Mouse (Mus musculus) liver (tissue): Measurements from ENCODE around the gene Sipa1l1.

Source experiments
- DNase-seq: peaks from one replicate; pipeline ENCODE4 v3.0.0-alpha.2; 2020; ENCODE audit warnings: mixed read lengths

The Sipa1l1 gene

DNA sequence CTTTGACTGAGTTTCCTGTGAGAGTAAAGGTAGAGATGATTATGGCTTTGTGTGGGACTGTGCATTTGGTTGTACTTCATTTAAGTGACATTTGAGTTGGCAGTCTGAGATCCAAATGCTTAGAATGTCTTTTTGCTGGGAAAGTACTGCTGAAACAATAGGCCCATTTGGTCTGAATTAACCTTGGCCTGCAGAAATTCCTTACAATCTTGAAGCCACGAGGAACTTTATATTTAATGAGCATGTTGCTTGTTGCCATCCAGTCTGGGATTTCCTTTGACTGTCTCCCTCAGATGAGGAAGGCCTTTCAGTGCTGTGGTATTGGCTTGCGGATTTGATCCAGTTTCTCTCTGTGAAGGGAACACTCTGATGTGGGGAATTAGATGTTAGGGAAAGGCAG lies 43.9 kb downstream of the Sipa1l1 start:
- DNase-seq: no peak

DNA sequence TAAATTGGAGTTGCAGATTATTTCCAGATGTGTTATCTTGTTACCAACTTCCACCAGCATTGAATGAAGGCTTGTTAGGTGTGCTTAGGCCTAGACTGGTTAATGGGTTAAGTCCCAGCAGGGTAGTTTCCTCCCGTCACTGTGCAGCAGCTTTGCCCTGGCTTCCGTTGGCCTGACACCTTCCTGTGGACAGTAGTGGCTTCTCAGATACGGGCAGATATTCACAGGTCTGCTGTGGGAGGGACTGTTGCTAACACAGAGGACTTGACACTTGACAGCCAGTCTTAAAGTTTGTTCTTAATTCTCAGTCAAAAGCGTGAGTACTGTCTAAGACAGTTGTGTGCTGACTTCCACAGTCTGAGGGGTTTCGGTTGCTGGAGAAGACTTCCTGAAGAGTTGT lies 45.8 kb downstream of the Sipa1l1 start:
- no peak for DNase-seq

DNA sequence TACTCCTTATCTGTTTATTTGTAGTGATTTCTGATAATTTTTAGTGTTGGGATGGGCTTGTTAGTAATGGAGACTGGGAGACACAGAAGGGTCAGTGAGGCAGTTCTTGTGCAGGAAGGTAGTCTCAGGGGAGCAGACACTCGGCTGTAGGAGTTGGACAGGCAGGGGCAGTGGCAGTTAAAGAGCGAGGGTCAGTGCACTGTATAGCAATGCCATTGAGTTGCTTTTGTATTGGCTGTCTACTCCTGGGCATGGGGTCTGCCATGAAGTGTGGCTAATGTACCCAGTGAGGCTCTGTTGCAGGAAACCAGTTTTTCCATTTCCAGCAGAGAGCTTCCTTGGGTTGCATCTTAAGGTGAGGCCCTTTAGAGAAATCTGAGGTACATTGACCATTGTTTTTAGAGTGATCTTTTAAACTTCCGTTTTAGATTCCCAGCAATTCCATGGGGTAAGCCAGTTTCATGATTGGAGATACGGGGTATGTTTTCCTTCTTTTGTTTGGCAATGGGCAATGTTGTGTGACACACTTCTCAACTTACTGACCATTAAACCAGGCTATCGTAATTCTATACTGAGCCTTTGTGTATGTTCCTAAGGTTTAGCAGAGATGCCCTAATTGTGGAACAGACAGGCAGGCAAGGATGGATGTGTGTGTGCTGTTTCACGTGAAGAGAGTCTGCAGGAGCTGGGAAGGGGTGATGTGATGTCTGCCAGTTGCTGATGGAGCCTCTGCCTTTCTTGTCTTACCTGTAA lies 47.9 kb downstream of the Sipa1l1 start:
- DNase-seq: no peak

DNA sequence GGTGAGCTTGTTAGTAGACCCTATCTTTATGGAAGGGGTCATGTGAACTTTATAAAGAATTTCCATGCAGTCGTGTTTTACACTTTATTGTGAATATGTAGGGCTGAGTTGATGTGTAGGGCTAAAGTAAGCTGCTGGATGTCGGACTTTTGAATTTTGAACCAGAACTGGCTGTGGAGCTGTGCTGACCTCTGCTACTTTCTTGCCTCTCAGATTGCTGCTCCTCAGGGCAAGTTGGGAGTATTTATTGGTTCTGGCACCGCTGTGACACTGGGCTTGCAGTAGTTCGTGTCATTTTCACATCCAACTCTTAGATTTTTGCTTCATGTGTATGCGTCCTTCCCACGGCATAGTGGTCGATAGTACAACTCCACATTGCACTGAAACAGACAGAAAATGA lies 49.1 kb downstream of the Sipa1l1 start:
- no peak for DNase-seq

DNA sequence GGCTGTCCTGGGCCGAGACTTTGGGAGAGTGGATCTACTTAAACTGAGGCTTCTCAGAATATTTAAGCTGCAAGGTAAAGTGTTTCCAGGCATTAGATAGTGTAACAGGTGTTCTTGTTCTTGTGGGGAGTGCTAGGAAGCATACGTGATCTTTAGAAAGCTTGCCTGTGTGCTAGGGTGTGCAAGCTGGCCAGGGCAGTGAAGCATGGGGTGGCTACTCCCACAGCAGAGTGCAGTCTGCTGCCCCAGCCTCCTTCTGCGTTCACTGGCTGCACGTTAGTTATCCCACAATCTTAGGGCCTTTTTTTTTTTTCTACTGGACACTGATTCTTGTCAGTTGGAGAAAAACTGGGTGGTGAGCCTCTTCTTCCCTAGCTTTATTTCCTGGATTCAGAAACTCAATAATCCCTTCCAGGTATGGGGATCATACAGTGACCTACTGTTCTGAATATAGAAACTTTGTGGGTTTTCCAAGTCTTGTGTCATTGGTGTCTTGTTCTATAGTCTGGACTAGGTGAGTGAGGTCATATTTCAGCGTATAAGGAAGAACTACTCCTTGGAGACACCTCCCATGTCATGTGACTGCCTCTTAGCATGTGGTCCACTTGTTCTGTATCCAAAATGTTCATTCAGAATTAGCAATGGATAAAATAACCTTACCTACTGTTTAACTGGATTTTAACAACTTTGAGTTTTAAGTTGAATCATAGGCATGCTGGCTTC lies 51.4 kb downstream of the Sipa1l1 start:
- no peak for DNase-seq

DNA sequence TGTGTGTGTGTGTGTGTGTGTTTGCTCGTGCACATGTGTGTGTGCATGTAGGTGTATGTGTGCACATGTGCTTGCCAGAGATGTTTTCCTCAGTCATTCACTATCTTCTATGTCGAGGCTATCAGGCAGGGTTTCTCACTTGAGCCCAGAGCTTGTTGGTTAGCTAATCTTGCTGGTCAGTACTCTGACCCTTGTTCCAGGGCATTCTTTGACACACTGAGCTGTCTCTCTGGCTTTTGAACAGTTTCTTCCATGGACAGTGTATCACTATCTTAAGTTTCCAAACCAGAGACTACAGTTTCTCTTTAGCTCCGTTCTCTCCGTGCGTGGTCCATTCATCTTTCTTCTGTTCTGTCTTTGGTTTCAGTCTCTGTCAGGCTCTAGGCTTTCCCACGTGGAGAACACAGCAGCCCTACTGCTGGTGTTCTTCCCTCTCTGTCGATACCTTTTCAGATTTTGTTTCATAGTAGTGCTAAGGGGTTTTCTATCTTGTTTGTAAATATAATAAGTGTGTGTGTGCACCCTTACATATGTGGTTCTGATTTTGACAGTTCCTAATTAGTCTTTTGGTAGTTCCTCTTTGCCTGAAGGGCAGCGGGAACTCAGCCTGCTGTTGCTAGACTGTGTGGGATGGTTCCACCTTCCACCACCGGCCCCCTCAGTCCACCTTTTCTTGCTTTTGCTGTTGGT lies 54.2 kb downstream of the Sipa1l1 start:
- no peak for DNase-seq

DNA sequence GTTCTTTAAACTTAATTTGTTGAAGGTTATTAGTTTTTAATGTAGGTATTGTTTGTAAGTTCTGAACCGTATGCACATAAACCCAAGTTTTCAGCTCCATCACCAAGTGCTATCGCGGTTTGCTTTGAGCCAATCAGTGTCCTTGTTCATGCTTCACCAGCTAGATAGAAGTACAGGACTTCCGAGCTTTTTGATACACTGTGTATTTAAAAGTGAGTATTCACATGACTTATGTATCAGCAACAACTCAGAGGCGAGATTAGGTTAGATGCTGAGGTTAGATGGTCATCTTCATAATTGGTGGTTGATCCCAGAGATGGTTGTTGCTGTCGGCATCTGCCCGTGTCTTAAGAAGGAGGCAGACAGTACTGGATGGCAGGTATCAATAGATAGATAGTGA lies 55.7 kb downstream of the Sipa1l1 start:
- DNase-seq: no peak

DNA sequence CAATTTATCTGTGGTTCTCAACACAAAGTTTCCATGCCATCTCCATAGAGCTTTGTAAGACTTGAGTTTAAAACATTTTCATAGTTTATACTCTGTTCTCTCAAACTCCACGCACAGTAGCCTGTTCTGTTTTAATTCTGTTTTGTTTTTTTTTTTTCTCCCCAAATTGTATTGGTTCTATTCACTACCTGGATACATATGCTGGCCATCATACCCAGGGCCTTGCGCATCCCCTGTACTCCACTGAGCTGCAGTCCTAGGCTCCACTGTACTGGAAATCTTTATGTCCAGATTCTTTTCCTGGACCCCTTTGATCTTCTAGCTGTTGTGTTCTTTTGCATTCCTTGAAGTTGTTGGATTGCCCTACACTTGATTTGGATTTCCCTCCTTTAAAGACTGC lies 56.2 kb downstream of the Sipa1l1 start:
- DNase-seq: no peak

DNA sequence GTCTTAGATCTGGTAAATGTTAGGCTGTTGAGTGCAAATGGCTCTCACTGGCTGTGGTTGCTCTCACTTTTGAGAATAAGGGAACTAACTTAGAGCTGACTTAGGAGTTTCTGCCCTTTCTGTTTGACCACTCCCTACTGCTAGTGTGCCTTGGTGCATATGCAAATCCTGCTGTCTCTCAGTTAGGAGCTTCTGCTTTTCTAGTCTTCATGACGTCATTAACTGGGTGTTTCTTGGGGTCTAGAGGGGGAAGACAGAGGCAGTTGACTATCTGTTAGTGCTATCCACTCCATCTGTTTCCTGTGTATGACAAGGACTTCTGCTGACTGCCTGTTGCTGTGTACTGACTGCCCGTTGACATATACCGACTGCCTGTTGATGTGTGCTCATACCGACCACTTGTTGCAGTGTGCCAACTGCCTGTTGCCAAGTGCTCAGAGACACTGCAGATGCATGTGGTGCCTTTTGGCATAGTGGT lies 56.7 kb downstream of the Sipa1l1 start:
- DNase-seq: no peak

DNA sequence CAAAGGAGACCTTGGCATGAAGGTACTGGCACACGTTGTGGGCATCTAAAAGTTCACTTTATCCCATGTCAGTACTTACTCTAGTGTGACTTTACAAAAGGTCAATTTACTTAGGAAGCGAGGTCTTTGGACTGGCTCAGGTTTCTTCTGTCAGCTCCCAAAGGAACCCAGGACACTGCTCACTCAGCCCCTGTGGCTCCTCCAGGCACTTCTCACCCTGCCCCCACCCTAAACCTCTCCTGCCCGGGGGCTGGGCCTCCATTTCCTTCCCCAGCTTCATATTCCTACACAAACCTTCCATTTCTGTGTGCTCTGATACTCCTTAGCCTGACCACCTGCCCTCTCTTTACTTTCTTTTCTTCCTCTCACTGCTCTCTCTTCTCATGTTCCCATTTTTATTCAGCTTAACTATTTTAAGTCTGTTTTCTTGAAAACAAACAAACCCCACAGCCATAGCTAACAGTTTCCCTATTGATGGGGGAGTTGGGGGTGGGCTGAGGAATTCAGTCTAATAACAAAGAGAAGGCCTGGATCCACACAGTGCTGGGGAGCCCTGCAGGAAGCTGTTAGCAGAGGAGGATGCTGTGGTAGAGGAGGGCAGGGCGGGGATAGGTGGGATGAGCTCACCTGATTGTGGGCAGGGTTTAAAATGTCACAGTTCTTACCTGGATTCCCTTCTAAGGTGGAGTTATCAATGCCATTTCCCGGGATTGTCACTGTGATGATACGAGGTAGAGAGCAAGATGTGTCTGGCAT lies 57.4 kb downstream of the Sipa1l1 start:
- no peak for DNase-seq

DNA sequence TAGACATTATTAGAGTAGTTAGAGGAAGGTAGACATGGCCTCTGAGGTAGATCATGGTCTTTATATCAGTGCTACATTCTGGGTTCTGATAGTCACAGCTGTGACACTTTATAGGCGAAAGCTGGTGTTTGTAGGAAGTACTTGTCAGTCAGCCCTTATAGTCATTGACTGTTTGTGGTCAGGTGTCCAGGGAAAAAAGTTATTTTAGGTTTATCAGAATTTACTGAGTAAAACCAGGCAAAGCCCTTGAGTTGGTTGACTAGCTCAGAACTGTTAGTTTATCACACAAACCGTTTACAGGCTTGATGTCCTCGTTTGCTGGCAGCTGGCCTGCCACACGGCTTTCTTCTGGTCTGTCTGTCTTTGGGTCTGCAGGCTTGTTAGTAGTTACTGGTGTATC lies 61.0 kb downstream of the Sipa1l1 start:
- no peak for DNase-seq

DNA sequence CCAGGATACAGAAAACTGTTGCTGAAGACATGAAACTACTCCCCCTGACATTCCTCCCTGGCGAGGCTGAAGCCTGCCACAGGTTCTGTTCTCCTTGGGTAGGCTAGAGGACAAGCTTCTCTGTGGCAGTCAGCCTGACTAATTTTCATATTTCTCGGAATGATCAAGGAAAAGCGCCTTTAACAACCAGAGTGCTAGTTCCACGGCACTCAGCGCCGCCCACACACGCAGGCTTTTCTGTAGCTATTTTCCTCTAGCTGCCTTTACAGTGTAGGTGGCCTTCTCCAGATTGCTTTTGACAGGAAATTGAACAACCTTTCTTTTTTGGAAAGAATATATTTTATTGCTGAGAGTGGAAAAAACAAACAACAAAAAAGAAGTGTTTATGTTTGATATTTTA lies 62.1 kb downstream of the Sipa1l1 start:
- no peak for DNase-seq

DNA sequence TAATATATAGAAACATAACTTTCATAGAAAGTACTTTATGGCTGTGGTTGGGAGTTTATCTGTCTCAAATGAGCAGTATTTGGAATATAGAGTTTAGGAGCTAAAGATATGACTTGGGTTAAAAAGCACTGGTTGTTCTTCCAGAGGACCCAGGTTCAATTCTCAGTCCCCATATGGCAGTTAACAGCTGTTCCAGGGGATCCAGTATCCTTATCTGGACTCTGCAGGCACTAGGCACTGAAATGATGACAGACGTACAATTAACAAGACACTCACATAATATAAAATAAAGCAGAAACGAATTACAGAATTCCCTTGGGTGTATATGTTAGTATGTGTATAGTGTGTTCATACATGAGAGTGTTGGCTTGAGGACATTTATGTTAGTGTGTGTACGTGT lies 64.1 kb downstream of the Sipa1l1 start:
- no peak for DNase-seq

DNA sequence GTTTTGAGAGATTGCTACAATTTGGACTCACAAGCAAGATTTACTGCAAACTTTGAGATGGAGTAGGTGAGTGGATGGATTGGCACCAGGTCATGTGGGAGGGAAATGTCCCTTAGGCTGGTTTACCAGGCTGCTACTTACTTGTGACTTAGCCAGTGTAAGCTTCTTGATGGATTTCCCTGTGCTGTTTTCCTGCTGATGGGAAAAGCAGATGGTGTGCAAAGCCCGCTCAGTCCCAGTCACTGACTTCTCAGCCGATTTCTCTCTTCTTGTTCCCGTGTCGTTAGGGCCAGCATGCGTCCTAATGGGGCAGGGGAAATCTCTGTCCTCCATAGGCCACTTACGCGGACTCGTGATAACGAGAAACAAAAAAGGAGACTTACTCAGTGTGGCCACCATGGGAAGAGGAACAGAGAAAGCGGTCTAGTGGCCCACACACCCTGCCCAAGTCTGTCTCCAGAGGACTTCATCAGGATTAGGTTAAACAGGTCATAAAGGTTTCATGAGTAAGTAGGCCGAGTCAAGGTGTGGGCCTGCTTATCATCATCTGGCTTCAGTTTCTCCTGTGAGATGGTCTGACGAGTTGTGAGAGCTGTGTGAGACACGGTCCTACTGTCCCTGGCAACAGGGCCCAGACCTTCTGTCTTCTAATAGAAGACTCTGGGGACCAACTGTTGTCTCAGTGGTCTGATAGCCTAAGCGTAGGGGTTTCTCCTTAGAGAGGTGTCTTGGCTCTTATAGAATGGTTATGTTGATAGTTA lies 65.5 kb downstream of the Sipa1l1 start:
- no peak for DNase-seq

DNA sequence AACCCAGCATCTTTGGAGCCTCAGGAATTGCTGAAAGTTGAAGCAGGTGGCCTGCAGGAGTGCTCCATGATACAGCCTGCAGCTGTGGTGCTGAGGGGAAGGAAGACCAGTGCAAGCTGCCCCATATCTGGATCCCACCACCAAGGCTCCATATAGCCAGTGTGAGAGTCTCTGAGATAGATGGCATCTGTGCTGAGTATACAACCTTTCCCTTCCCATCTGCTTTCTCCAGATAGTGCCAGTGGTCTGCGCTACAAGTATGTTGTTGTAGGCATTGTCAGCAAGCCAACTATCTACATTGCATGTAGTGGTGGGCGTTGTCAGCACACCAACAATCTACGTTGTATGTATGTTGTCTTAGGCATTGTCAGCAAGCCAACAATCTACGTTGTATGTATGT lies 68.0 kb downstream of the Sipa1l1 start:
- DNase-seq: peak; percentile 27

DNA sequence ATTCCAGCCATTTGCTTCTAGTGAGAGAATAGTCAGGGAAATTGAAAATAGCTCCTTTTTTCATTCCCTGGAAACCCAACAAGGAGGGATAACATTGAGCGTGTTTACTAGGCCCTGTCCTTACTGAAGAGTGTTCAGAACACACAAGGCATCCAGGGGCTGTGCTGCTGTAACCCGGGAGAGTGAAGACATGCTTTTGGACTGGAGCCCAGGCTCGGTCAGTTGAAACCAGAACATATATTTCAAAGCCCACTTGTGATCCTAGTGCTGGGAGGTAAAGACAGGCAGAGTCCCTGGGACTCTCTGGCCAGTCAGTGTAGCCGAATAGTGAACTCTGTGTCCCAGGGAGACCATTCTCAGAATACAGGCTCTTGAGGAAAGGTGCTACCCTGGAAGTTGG lies 68.8 kb downstream of the Sipa1l1 start:
- no peak for DNase-seq

DNA sequence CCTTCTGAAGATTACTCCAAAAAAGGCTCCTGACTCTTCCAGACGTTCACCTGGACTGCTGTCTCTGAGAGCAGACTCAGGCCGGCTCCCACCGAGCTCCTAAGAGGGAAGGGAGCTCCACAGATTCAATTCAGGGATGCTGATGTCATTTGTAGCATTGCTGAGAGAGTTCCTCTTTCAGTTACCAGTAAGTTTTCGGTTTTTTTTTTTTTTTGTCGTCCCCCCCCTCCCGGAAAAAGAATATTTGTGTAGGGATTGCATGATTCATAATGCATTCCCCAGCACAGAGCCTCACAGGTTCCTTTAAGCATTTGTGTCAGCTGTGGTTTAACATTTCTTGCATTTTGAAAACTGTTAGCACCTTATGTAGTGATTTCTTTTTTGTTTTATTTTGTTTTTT lies 71.6 kb downstream of the Sipa1l1 start:
- DNase-seq: no peak

DNA sequence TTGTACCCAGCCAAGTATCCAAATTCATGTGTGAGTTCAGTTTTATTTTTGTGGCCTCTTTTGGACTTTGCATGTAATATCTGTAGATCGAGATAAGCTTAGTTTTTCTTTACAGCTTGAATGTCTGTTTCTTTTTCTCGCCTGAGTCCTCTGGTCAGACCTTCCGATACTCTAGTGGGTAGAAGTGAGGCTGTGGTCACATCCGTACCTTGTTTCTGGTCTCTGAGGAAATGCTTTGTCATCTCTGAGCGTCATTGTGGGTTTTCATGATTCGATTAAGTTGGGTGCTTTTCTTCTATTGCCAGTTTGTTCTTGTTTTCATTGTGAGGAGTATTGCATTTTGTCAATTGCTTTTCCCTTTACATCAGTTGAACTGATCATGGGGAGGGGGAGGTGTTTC lies 76.1 kb downstream of the Sipa1l1 start:
- no peak for DNase-seq

DNA sequence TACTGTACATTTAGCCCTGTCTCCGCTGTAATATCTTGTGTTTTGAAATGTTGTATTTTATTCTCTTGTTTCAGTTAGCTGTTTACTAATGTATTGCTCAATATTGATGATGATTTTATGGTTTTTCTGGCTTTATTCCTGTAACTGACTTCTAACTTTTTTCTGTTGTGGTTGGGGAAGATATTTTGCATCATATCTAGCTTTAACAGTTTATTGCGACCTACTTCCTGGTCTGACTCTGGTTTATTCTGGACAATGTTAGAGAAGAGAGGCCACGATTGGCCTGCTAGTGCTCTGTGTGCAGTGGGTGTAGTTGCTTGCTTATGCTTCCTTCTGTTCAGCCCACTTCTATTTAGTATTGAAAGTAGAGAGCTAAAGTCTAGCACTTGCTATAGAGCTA lies 77.3 kb downstream of the Sipa1l1 start:
- DNase-seq: no peak

DNA sequence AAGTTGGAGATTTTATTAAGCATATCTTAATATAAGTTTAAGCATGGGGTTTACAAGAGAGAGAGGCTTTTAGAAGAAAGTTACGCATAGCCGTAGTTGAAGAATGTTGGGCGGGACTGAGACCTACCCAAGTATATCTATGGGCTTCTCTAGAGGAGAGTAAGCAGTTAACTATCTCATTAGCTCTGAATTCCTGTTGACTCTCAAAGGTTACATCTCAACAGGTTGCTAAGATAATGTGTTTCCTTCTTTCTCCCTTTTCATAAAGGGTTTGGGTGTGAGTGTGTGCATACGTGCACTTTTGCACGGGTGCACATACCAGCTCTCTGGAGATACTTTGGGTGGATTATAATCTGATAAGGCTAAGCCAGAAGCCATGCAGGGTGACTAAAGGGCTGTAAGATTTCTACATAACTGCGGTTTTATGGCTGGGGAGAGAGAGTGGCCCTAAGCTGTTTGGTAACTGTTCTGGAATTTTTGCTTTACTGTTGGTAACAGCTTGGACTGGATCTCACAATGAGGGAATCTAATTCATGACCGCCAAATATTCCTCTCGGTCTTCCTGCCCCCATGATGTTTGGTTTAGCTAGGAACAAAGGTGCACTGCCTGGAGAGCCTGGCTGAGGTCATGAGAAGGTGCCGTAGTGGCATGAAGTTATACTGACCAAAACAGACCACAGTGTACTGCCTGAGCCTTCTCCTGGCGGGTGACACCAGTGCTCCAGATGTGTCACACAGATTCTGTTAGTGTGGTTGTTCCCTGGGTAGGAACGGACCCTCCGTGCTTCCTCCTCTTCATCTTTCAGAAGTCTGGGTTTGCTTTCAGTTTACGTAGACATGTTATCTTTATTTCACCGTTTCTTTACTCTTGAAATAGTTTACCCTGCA lies 78.5 kb downstream of the Sipa1l1 start:
- DNase-seq: no peak

DNA sequence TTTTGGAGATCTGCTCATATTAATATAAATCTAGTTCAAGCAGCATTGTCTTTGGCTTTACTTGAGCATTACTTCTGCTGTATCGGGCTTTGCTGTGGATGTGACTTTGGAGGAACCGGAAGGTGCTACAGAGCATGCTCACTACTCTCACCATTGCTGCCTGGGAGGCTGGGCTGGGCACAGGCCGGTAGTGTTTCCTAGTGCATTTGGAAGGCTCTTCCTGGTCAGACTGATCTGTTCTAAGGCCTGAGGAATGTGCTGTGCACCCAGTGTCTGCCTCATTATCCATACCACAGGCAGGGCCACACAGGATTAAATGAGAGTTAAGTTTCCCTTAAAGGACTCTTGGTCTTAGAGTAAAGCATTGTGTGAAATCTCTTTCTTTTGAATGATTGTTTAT lies 79.4 kb downstream of the Sipa1l1 start:
- no peak for DNase-seq
